Mouse (Mus musculus) lung, postnatal 14 days (tissue): ENCODE measurements around the gene Slx4ip.

Experiments
- DNase-seq: peaks from one replicate; pipeline ENCODE4 v3.0.0; 2021

The Slx4ip gene

GRCm38 (mm10) chr2:136947937-136948336 is 56.9 kb downstream of the Slx4ip start:
- peak; percentile 27 for DNase-seq

- DNase-seq, result no peak
Measured at GRCm38 (mm10) chr2:136952238-136952637, 61.2 kb downstream of the Slx4ip start.

GRCm38 (mm10) chr2:136955726-136956571 is 64.9 kb downstream of the Slx4ip start:
- no peak for DNase-seq

GRCm38 (mm10) chr2:136958697-136959096 is 67.7 kb downstream of the Slx4ip start:
- DNase-seq, result no peak

- no peak for DNase-seq
Measured at GRCm38 (mm10) chr2:136975774-136976173, 84.8 kb downstream of the Slx4ip start.

GRCm38 (mm10) chr2:136979056-136979772 is 88.2 kb downstream of the Slx4ip start:
- no peak for DNase-seq

GRCm38 (mm10) chr2:136981062-136981879 is 90.3 kb downstream of the Slx4ip start:
- DNase-seq, result no peak

- no peak for DNase-seq
Measured at GRCm38 (mm10) chr2:136983959-136984358, 92.9 kb downstream of the Slx4ip start.

- no peak for DNase-seq
Measured at GRCm38 (mm10) chr2:136985998-136986730, 95.1 kb downstream of the Slx4ip start.

- no peak for DNase-seq
Measured at GRCm38 (mm10) chr2:136993116-136993515, 102.1 kb downstream of the Slx4ip start.

GRCm38 (mm10) chr2:136997104-136997503 is 106.1 kb downstream of the Slx4ip start:
- peak; percentile 27 for DNase-seq

GRCm38 (mm10) chr2:137002031-137002430 is 111.0 kb downstream of the Slx4ip start:
- no peak for DNase-seq

GRCm38 (mm10) chr2:137006656-137007055 is 115.6 kb downstream of the Slx4ip start:
- no peak for DNase-seq

GRCm38 (mm10) chr2:137011980-137012379 is 121.0 kb downstream of the Slx4ip start:
- DNase-seq, result no peak

GRCm38 (mm10) chr2:137013151-137013550 is 122.1 kb downstream of the Slx4ip start:
- no peak for DNase-seq

GRCm38 (mm10) chr2:137013811-137014350 is 122.9 kb downstream of the Slx4ip start:
- no peak for DNase-seq

GRCm38 (mm10) chr2:137014423-137014822 is 123.4 kb downstream of the Slx4ip start:
- DNase-seq, result no peak

- no peak for DNase-seq
Measured at GRCm38 (mm10) chr2:137044122-137044521, 153.1 kb downstream of the Slx4ip start.

- DNase-seq, result peak; percentile 10
Measured at GRCm38 (mm10) chr2:137049367-137049766, 158.3 kb downstream of the Slx4ip start.

GRCm38 (mm10) chr2:137049906-137050305 is 158.9 kb downstream of the Slx4ip start:
- DNase-seq, result peak; percentile 10

- no peak for DNase-seq
Measured at GRCm38 (mm10) chr2:137063829-137064228, 172.8 kb downstream of the Slx4ip start.

GRCm38 (mm10) chr2:137064513-137064912 is 173.5 kb downstream of the Slx4ip start:
- no peak for DNase-seq
